Mouse (Mus musculus): Measurements from ENCODE around the gene Rfx8. TPM values are rescaled to one million over a fixed set of nuclear protein-coding genes. Genes with fewer than 3 reads are reported as not detected.

Rfx8 gene
- total RNA-seq, 2 experiments from 2014 or later = 0.34 TPM; not detected in 1

DNA sequence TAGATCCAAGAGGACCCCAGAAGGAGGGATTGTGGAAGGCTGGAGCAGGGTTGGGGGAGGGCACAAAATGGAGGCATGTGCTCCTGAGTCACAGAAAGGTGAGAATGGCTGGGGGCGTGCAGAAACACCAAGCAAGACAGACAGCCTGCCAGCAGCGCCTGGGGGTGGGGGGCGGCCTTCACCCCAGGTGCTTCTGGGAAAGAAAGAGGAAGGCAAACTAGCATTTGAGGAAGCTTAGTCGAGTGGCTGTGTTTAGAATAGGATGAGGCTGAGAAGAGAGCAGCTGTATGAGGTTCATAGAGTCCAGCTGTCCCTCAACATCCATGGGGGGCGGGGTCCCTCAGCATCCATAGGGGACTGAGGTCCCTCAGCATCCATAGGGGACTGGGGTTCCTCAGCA, 12.0 kb downstream of the Rfx8 start:
- Histone ChIP-seq H3K27ac (no peak overlapping the region), H3K4me3 (no peak overlapping the region)
- no peak for DNase-seq (ENCODE audit: extremely low spot score in 1 of 2, low spot score in 2 of 2)
- no peak for TF ChIP-seq CTCF (IDR thresholded peaks at IDR 0.05)
- intact Hi-C loops (cut with DNase I) = no loop called here

DNA sequence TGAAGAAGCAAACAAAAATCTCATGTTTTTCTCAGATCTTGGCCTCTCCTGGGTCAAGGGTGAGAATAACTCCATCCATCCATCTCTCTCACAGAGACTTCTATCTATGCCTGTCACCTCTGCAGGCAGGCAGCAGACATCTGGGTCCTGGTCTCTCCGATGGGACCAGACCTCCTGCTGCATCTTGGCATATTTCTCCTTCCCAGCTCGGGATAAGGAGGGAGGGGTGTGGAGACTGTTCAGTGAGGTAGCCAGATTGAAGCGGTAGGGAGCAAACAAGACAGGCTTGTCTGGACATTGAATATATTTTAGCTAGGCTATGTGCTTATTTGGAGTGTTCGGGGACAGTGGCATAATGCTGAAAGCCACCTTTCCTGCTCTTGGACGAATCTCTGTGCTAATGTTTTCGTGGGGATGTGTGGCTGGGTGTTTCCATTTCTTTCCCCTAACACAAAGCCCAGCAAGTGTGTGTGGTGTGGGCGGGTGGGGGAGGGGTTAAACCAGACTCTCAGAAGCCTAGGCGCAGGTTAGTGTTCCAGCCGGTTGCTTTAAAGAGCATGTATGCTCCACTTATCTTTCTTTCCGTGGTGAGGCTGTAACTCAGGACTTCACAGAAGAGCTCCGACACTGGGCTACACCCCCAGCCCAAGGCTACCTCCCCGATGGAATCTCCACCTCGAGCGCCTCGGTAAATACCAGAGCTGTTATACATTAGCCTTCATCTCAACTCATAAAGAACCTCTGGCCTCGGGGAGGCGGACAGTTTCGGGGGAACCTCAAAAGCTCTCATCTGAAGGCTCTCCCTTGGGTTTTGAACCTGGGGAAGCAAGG, 18.4 kb downstream of the Rfx8 start:
- intact Hi-C loops (cut with DNase I) = no loop called here
- Histone ChIP-seq H3K4me3 (no peak overlapping the region), H3K27ac (no peak overlapping the region)
- no peak for TF ChIP-seq CTCF (IDR thresholded peaks at IDR 0.05)
- DNase-seq (ENCODE audit: extremely low spot score in 1 of 2, low spot score in 2 of 2) = no peak

DNA sequence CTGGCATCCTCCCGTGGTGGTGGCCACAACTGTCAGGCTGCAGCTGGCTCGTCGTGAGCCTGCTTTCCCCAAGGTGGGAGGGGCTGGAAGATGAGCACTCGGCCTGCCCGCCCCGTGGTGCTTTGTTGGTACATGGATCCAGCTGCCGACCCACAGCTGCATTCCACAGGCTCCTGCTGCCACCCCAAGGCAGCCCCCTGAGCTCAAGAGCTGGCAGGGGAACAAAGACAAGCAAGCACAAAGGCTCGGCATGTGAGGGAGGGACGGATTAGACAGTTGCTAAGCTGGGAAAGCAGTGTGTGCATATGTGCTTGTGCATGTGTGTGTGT, 19.6 kb downstream of the Rfx8 start:
- no peak for DNase-seq (ENCODE audit: extremely low spot score in 1 of 2, low spot score in 2 of 2)
- no peak overlapping the region for H3K4me3 ChIP-seq
- H3K27ac ChIP-seq = no peak overlapping the region
- intact Hi-C loops (cut with DNase I) = no loop called here
- TF ChIP-seq CTCF (IDR thresholded peaks at IDR 0.05) = no peak

DNA sequence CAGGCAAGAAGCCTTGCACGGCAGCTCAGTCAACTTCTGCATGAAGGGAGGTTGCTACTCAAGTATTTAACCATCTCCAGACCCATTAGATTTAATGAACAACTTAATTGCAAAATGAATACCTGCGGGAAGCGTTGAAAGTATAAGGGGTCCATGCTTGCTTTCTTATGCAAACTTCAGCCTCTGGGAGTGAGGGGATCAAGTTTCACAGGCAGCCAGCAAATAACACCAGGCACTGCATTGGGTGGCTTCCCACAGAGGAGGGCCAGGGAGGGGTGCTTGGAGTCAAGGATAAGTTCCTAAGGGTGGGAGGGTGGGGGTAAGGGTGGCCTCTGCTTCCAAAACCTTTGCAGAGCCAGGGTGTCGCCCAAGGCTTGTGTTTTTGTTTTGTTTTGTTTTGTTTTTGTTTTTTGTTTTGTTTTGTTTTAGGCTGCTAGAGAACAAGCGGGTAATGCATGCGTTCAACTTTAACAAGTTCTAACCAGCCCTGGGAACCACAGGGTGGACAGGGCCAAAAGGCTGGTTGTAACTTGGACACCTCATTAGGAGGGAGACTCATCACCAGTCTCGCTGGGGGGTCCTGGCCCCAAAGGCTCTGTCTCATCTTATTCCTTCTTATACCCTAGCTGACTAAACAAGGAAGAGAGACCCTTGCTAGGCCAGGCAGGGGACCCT, 20.1 kb downstream of the Rfx8 start:
- TF ChIP-seq CTCF (IDR thresholded peaks at IDR 0.05) = no peak
- Histone ChIP-seq H3K27ac (no peak overlapping the region), H3K4me3 (no peak overlapping the region)
- DNase-seq (ENCODE audit: extremely low spot score in 1 of 2, low spot score in 2 of 2) = no peak
- intact Hi-C loops (cut with DNase I) = no loop called here

DNA sequence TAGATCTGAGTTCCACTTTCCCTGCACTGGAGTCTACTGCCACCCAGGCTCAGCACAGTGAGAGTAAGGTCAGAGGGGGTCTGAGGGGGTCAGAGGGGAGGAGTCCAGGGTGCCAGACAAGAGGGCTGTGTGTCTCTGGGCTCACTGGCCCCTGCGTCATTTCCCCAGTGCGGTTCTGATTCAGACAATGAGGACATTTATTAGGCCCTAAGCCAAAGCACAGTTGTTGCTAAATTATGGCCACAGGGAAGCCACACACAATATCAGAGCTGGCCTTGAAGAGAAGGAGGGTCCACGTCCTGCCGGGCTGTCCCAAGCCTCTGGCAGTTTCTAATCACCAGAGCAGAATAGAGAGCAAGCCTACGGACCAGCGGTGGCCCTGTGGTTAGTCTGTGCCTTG, 22.3 kb downstream of the Rfx8 start:
- no peak for TF ChIP-seq CTCF (IDR thresholded peaks at IDR 0.05)

DNA sequence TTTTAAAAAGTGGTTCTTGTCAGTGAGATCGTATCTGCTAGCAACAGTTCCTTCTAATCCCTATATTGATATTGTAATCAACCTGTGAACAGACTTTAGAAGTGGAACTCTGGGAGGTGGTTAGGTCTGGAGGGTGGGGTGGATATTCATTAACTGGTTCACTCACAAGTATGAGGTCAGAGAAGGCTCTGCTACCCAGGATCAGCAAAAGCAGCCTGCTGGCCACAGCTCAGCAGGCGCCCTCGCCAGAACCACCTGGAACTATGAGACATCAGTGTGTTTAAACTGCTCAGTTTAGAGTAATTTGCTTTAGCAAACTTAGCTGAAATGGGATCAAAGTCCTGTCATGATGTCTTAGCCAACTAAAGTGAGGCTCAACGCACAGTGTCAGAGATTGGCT, 25.6 kb downstream of the Rfx8 start:
- DNase-seq (ENCODE audit: extremely low spot score in 1 of 2, low spot score in 2 of 2) = no peak
- Histone ChIP-seq H3K27ac (no peak overlapping the region), H3K4me3 (no peak overlapping the region)
- TF ChIP-seq CTCF (IDR thresholded peaks at IDR 0.05) = no peak
- intact Hi-C loops (cut with DNase I) = no loop called here

More for the DNA sequence above, 22.3 kb downstream of the Rfx8 start:
- H3K27ac ChIP-seq = no peak overlapping the region
- H3K4me3 ChIP-seq = no peak overlapping the region
- DNase-seq (ENCODE audit: extremely low spot score in 1 of 2, low spot score in 2 of 2) = no peak
- intact Hi-C loops (cut with DNase I) = no loop called here

DNA sequence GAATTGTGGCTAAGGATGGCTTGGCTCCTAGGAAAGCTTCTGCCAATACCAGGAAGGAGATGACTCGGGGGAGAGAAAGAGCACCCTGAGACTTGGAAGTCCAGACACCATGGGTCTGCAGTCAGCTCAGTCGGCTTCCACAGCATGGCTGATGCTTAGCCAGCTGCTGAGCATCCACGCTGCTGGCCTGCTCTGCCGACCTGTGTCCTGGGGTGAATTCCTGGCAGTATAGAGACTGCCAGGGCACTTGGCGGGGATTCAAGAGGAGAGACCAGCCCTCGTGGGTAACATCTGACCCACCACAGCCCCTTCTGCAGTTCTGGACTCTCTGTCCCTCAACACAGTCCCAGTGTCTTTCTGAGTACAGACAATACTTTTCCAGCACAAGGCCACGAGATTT, 26.0 kb downstream of the Rfx8 start:
- no peak overlapping the region for H3K27ac ChIP-seq
- DNase-seq (ENCODE audit: extremely low spot score in 1 of 2, low spot score in 2 of 2) = no peak
- intact Hi-C loops (cut with DNase I) = no loop called here
- no peak overlapping the region for H3K4me3 ChIP-seq
- TF ChIP-seq CTCF (IDR thresholded peaks at IDR 0.05) = no peak

DNA sequence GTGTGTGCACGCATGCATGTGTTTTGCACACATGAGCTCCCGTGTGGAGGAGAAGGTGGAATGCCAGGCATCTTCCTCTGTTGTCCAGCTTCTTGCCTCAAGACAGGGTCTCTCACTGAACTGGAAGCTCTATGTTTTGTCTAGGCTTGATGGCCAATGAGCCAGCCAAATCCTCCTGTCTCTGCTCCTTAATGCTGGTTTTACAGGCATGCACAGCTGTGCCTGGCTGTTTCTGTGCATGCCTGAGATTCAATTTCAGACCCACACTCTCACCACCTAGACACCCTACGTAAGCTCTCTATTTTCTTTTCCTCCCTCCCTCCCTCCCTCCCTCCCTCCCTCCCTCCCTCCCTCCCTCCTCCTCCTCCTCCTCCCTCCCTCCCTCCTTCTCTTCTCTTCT, 28.8 kb downstream of the Rfx8 start:
- TF ChIP-seq CTCF (IDR thresholded peaks at IDR 0.05) = no peak

DNA sequence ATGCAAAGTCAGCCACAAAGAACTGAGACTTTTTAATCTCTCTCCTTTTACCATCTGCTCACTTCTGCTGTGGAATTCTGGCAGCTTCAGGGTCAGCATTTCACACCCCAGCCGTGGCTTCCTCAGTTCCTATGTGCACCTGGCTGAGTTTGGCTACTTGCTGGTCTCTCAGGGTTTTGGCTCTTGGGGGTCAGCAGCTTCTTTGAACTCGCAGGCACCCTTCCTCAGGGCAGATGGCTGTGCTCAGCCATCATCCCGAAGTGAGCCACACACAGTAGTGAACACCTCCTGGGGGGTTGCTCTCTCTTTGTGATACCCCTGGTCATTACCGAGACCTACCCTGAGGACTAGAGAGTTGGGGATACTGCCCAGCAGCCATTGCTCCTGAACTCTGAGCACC, 29.7 kb downstream of the Rfx8 start:
- intact Hi-C loops (cut with DNase I) = no loop called here
- no peak for TF ChIP-seq CTCF (IDR thresholded peaks at IDR 0.05)
- no peak overlapping the region for H3K27ac ChIP-seq
- H3K4me3 ChIP-seq = no peak overlapping the region
- DNase-seq (ENCODE audit: extremely low spot score in 1 of 2, low spot score in 2 of 2) = no peak

More for the DNA sequence above, 28.8 kb downstream of the Rfx8 start:
- no peak for DNase-seq (ENCODE audit: extremely low spot score in 1 of 2, low spot score in 2 of 2)
- H3K27ac ChIP-seq = no peak overlapping the region
- no peak overlapping the region for H3K4me3 ChIP-seq
- intact Hi-C loops (cut with DNase I) = no loop called here

DNA sequence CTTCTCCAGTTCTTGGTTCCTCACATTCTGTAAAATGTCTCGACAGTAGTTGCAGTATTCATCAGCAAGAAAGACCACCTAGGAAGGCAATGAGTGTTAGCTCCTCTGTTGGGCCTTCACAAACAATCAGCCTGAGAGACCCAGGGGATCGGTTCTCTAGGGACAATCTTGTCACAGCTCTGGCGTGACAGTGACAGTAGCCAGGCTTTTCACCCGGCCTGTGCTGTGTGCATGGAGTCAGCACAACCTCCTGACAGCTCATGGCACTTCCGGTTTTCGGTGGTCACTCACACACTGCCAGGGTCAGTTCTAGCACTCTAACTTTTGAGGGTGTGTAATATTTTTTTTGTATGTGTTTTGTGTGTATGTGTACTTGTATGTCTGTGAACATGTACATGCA, 32.2 kb downstream of the Rfx8 start:
- H3K4me3 ChIP-seq = no peak overlapping the region
- H3K27ac ChIP-seq = no peak overlapping the region
- TF ChIP-seq CTCF (IDR thresholded peaks at IDR 0.05) = no peak
- intact Hi-C loops (cut with DNase I) = loop anchor here (5.0 to 10.0 kb wide), 4 partner anchors 209 to 686 kb away; no protein-coding TSS in a partner anchor
- no peak for DNase-seq (ENCODE audit: extremely low spot score in 1 of 2, low spot score in 2 of 2)

DNA sequence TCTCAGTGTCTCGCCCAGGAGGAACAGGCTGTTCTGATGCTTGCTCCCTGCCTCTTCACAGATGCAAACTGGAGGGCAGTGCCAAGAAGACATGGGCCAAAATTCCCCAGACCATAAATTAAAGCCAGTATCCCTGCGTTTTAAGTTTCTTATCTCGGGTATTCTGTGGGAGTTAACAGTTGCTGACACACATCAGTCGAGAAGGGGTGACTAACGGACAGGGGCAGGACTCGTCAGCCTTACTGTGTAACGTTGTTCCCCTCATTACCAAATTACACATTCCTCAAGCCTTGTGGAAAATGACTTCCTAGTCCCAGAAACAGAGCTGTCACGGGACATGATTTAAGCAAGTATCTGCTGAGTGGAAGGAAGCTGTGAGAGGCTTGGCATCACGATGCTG, 33.5 kb downstream of the Rfx8 start:
- no peak for DNase-seq (ENCODE audit: extremely low spot score in 1 of 2, low spot score in 2 of 2)
- no peak for TF ChIP-seq CTCF (IDR thresholded peaks at IDR 0.05)
- intact Hi-C loops (cut with DNase I) = loop anchor here (2.0 to 10.0 kb wide), 6 partner anchors 74 to 688 kb away; no protein-coding TSS in a partner anchor
- H3K4me3 ChIP-seq = no peak overlapping the region
- no peak overlapping the region for H3K27ac ChIP-seq

DNA sequence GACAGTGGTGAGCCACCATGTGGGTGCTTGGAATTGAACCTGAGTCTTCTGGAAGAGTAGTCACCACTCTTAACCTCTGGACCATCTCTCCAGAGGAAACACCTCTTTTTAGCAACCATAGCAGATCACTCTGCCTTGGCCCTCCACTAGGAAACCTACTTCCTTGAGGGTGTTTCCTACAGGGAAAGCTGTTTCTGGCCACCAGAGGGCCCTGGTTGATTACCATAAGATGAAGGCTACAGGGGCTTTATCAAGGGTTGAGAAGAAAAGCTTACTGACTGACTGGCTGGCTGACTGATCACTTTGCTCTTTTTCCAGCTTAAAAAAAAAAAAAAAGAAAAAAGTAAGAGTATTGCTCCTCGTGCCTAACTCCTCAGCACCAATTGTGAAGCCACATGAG, 35.0 kb downstream of the Rfx8 start:
- no peak overlapping the region for H3K4me3 ChIP-seq
- no peak overlapping the region for H3K27ac ChIP-seq
- intact Hi-C loops (cut with DNase I) = loop anchor here (2.0 to 10.0 kb wide), 6 partner anchors 75 to 689 kb away; no protein-coding TSS in a partner anchor
- peak; percentile 79 for TF ChIP-seq CTCF (IDR thresholded peaks at IDR 0.05)
- peak; percentile 67 to 74 for DNase-seq (ENCODE audit: extremely low spot score in 1 of 2, low spot score in 2 of 2)

Data from left cerebral cortex, adult 2 months (tissue).